In the genomic region with DNA sequence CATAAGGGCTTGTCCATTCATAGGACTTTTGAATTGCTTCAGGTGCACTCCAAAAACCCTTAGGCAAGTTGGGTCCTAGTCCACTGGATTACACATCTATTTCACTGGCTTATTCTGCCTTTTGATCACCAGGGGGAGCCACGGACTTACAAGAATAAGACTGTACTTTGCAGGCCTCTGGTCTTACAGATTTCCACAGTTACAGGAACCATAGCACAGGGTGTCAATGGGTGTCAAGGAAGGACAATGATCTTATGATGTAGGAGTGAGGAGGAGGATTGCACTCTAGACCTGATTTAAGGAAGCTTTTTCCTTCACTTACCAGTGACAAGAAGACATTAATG, we compare ENCODE assay signal across 8 mouse cellular contexts. TPM values are rescaled to one million over a fixed set of nuclear protein-coding genes. Genes with fewer than 3 reads are reported as not detected.
DNase-seq lines count a peak whose midpoint lies in the region; ATAC-seq lines count a peak whose summit lies in the region.
"Had no signal": no experiment of that assay in that cellular context is flagged by ENCODE, and none has a peak within 500 bp of the region (broad histone marks: within the 10 kb centered on the region; RNA-seq: fewer than 3 reads in every experiment).

No protein-coding gene starts in this region.

- no peaks in the 10 kb centered on the region for H3K27me3 ChIP-seq in hindbrain, embryonic 14.5 days (ENCODE audit: control insufficient read depth, insufficient read depth, low read length)
- H3K27me3 ChIP-seq in hindbrain, embryonic 10.5 days (ENCODE audit: insufficient read depth, poor library complexity, severe bottlenecking), result no peaks in the 10 kb centered on the region
- H3K27me3 ChIP-seq: neural tube, embryonic 13.5 days had no signal

- no peak overlapping the region for H3K4me2 ChIP-seq in hindbrain, embryonic 14.5 days (replicated peaks)
- H3K4me2 ChIP-seq: neural tube, embryonic 13.5 days had no signal

- no peak overlapping the region for H3K27ac ChIP-seq in hindbrain, embryonic 14.5 days
- no peak overlapping the region for H3K27ac ChIP-seq in hindbrain, embryonic 10.5 days
- H3K27ac ChIP-seq: neural tube, embryonic 13.5 days had no signal

- DNase-seq in hindbrain, embryonic 14.5 days (ENCODE audit: low spot score), result peak; percentile 75
- DNase-seq in hindbrain, embryonic 10.5 days (ENCODE audit: low spot score), result no peak
- DNase-seq in A20 (ENCODE audit: low read depth, low spot score) (peak; percentile 63), MEL-GATA-1-ER (ENCODE audit: extremely low read depth, low read depth) (peak; percentile 49)
- peak; percentile 63 for DNase-seq in forelimb bud, embryonic 11.5 days (ENCODE audit: low read depth, low spot score)
- DNase-seq in mesoderm, embryonic 11.5 days (ENCODE audit: low read depth, low spot score), result peak; percentile 62
- no peak for DNase-seq in layer of hippocampus, postnatal 36 days

- no peak overlapping the region for H3K9ac ChIP-seq in hindbrain, embryonic 14.5 days
- H3K9ac ChIP-seq: neural tube, embryonic 13.5 days had no signal

- whole genome bisulfite sequencing in hindbrain, embryonic 14.5 days, result 24% methylated on average over 1 of the region's 1 CpGs
- 23% methylated on average over 1 of the region's 1 CpGs for WGBS in hindbrain, embryonic 10.5 days

- no peaks in the 10 kb centered on the region for H3K4me1 ChIP-seq in hindbrain, embryonic 14.5 days (replicated peaks; ENCODE audit: control insufficient read depth, insufficient read depth, low read length)
- no peaks in the 10 kb centered on the region for H3K4me1 ChIP-seq in hindbrain, embryonic 10.5 days (replicated peaks)
- H3K4me1 ChIP-seq: neural tube, embryonic 13.5 days had no signal

- H3K9me3 ChIP-seq in hindbrain, embryonic 14.5 days (ENCODE audit: control insufficient read depth, low read length), result no peaks in the 10 kb centered on the region
- no peaks in the 10 kb centered on the region for H3K9me3 ChIP-seq in hindbrain, embryonic 10.5 days
- H3K9me3 ChIP-seq: neural tube, embryonic 13.5 days had no signal

- no peak overlapping the region for H3K4me3 ChIP-seq in hindbrain, embryonic 14.5 days (replicated peaks; ENCODE audit: low read length)
- no peak overlapping the region for H3K4me3 ChIP-seq in hindbrain, embryonic 10.5 days
- H3K4me3 ChIP-seq: neural tube, embryonic 13.5 days had no signal

- ATAC-seq in hindbrain, embryonic 14.5 days (ENCODE audit: low FRiP score), result no peak; the same call in 1 of the 2 replicates

- peaks cover 72% of the 10 kb centered on the region for H3K36me3 ChIP-seq in hindbrain, embryonic 14.5 days (replicated peaks; ENCODE audit: control insufficient read depth, insufficient read depth)
- no peaks in the 10 kb centered on the region; the same call in 1 of the 2 replicates for H3K36me3 ChIP-seq in hindbrain, embryonic 10.5 days

RNA-seq across cellular contexts. Expression of gene Manf, which starts 12.0 kb away (rescaled TPM):
- polyA plus RNA-seq in hindbrain, embryonic 14.5 days (2014; fragmentation: Nextera tagmentation; extraction: Ambion mirVana), result 171 and 183 TPM in 2 replicates
- polyA plus RNA-seq in hindbrain, embryonic 10.5 days (2016; fragmentation: Nextera tagmentation; extraction: Ambion mirVana), result 253 and 276 TPM in 2 replicates
- total RNA-seq in layer of hippocampus, postnatal 36 days (2021), result 100 to 1,000 TPM; 152 to 209 TPM

RNA-seq across cellular contexts. Expression of gene Rbm15b, which starts 16.5 kb away (rescaled TPM):
- polyA plus RNA-seq in hindbrain, embryonic 14.5 days (2014; fragmentation: Nextera tagmentation; extraction: Ambion mirVana), result 27.4 and 27.5 TPM in 2 replicates
- 17.1 and 23.8 TPM in 2 replicates for polyA plus RNA-seq in hindbrain, embryonic 10.5 days (2016; fragmentation: Nextera tagmentation; extraction: Ambion mirVana)
- total RNA-seq in layer of hippocampus, postnatal 36 days (2021), result 10 to 100 TPM; 48.6 to 57.0 TPM

Comparison
In these comparisons a context has a peak if more than half of its experiments do, and no peak if none do; other contexts are left out.
1. DNase-seq: peak in hindbrain, embryonic 14.5 days (single experiment), A20 (single experiment), MEL-GATA-1-ER (single experiment), forelimb bud, embryonic 11.5 days (single experiment) and mesoderm, embryonic 11.5 days (single experiment); none in hindbrain, embryonic 10.5 days (single experiment) and layer of hippocampus, postnatal 36 days (0 of 2).